Mouse (Mus musculus): ENCODE results near the gene Gm38431. TPM values are rescaled to one million over a fixed set of nuclear protein-coding genes. Genes with fewer than 3 reads are reported as not detected.
A peak's percentile ranks its signal among the peaks of the same experiment; 100 is the strongest.

The Gm38431 gene
- polyA plus RNA-seq, 1 experiment from 2014 or later: 1.0 TPM

GRCm38 (mm10) chr9:21025258-21025810, 66.5 kb downstream of the Gm38431 start:
- no peak overlapping the region for H3K27ac ChIP-seq
- no peaks in the 10 kb centered on the region for H3K36me3 ChIP-seq
- H3K27me3 ChIP-seq (replicated peaks): peaks cover 11% of the 10 kb centered on the region
- 51% methylated on average over 19 of the region's 19 CpGs for WGBS
- no peaks in the 10 kb centered on the region for H3K9me3 ChIP-seq
- no peak; the same call in 1 of the 2 replicates for ATAC-seq
- H3K9ac ChIP-seq: no peak overlapping the region
- H3K4me2 ChIP-seq (replicated peaks): 0 out of 2 replicates have a peak overlapping the region, but pooled peaks have one; percentile 2
- no peak overlapping the region for H3K4me3 ChIP-seq (replicated peaks)
- H3K4me1 ChIP-seq (replicated peaks): peaks cover 13% of the 10 kb centered on the region

- no peak overlapping the region for H3K4me2 ChIP-seq (replicated peaks)
- H3K9me3 ChIP-seq: no peaks in the 10 kb centered on the region
- H3K36me3 ChIP-seq: no peaks in the 10 kb centered on the region
- H3K27ac ChIP-seq: no peak overlapping the region
- no peaks in the 10 kb centered on the region for H3K27me3 ChIP-seq (replicated peaks)
- 78% methylated on average over 1 of the region's 1 CpGs for WGBS
- no peak overlapping the region for H3K4me3 ChIP-seq (replicated peaks)
- H3K9ac ChIP-seq: no peak overlapping the region
- no peaks in the 10 kb centered on the region for H3K4me1 ChIP-seq (replicated peaks)
- no peak for ATAC-seq
Measured at GRCm38 (mm10) chr9:21022726-21023125, 69.1 kb downstream of the Gm38431 start.

GRCm38 (mm10) chr9:21022288-21022687, 69.5 kb downstream of the Gm38431 start:
- Histone ChIP-seq H3K36me3 (no peaks in the 10 kb centered on the region), H3K9me3 (no peaks in the 10 kb centered on the region), H3K4me2 (replicated peaks) (no peak overlapping the region), H3K4me1 (replicated peaks) (no peaks in the 10 kb centered on the region), H3K27ac (no peak overlapping the region), H3K9ac (no peak overlapping the region), H3K27me3 (replicated peaks) (0 out of 2 replicates have a peak, but pooled peaks cover 2% of the 10 kb centered on the region), H3K4me3 (replicated peaks) (no peak overlapping the region)
- 54% methylated on average over 6 of the region's 6 CpGs for WGBS
- ATAC-seq: no peak

- 85% methylated on average over 3 of the region's 3 CpGs for WGBS
- no peak for ATAC-seq
- H3K4me3 ChIP-seq (replicated peaks): no peak overlapping the region
- H3K4me1 ChIP-seq (replicated peaks): peaks cover 6% of the 10 kb centered on the region; the same call in 1 of the 2 replicates
- peaks cover 8% of the 10 kb centered on the region; the same call in 1 of the 2 replicates for H3K27me3 ChIP-seq (replicated peaks)
- no peak overlapping the region for H3K9ac ChIP-seq
- H3K4me2 ChIP-seq (replicated peaks): no peak overlapping the region
- no peak overlapping the region for H3K27ac ChIP-seq
- H3K9me3 ChIP-seq: no peaks in the 10 kb centered on the region
- no peaks in the 10 kb centered on the region for H3K36me3 ChIP-seq
Measured at GRCm38 (mm10) chr9:21021363-21021762, 70.4 kb downstream of the Gm38431 start.

GRCm38 (mm10) chr9:21018600-21018999, 73.2 kb downstream of the Gm38431 start:
- ATAC-seq: no peak
- Histone ChIP-seq H3K27me3 (replicated peaks) (peaks cover 15% of the 10 kb centered on the region), H3K27ac (no peak overlapping the region), H3K4me2 (replicated peaks) (no peak overlapping the region), H3K36me3 (no peaks in the 10 kb centered on the region), H3K4me1 (replicated peaks) (peaks cover 23% of the 10 kb centered on the region), H3K9me3 (no peaks in the 10 kb centered on the region), H3K4me3 (replicated peaks) (no peak overlapping the region), H3K9ac (no peak overlapping the region)
- whole genome bisulfite sequencing: 62% methylated on average over 2 of the region's 2 CpGs

MicroRNAs within 50 kb of the gene (microRNA counts, 519-probe panel; counts per million panel counts)
- microRNA mmu-miR-1900: 2,803 counts per million, percentile 72 among the panel's probes with 10 or more counts

Other genes starting within 250 kb of the Gm38431 start
- 15.0 and 19.8 TPM in 2 replicates for gene A230050P20Rik, start 223.4 kb downstream of the Gm38431 start, polyA plus RNA-seq (2015; fragmentation: Nextera tagmentation; extraction: Ambion mirVana)
- gene Angptl6, start 212.3 kb downstream of the Gm38431 start, polyA plus RNA-seq (2015; fragmentation: Nextera tagmentation; extraction: Ambion mirVana): 8.3 and 10.7 TPM in 2 replicates
- 91.6 and 95.5 TPM in 2 replicates for gene Ppan, start 203.8 kb downstream of the Gm38431 start, polyA plus RNA-seq (2015; fragmentation: Nextera tagmentation; extraction: Ambion mirVana)
- gene Eif3g, start 193.4 kb downstream of the Gm38431 start, polyA plus RNA-seq (2015; fragmentation: Nextera tagmentation; extraction: Ambion mirVana): 292 and 319 TPM in 2 replicates
- 72.5 and 73.4 TPM in 2 replicates for gene Dnmt1, start 132.1 kb downstream of the Gm38431 start, polyA plus RNA-seq (2015; fragmentation: Nextera tagmentation; extraction: Ambion mirVana)
- gene S1pr2, start 115.2 kb downstream of the Gm38431 start, polyA plus RNA-seq (2015; fragmentation: Nextera tagmentation; extraction: Ambion mirVana): 29.2 and 30.4 TPM in 2 replicates
- gene Mrpl4, start 89.3 kb downstream of the Gm38431 start, polyA plus RNA-seq (2015; fragmentation: Nextera tagmentation; extraction: Ambion mirVana): 145 and 159 TPM in 2 replicates
- 12.6 and 12.8 TPM in 2 replicates for gene Icam1, start 76.0 kb downstream of the Gm38431 start, polyA plus RNA-seq (2015; fragmentation: Nextera tagmentation; extraction: Ambion mirVana)
- gene Icam4, start 62.6 kb downstream of the Gm38431 start, polyA plus RNA-seq (2015; fragmentation: Nextera tagmentation; extraction: Ambion mirVana): 2.9 and 3.0 TPM in 2 replicates
- 0.06 and 0.16 TPM in 2 replicates for gene Icam5, start 59.9 kb downstream of the Gm38431 start, polyA plus RNA-seq (2015; fragmentation: Nextera tagmentation; extraction: Ambion mirVana)
- gene Zglp1, start 24.9 kb downstream of the Gm38431 start, polyA plus RNA-seq (2015; fragmentation: Nextera tagmentation; extraction: Ambion mirVana): 1.0 and 1.1 TPM in 2 replicates
- gene Gm49373, start 18.9 kb downstream of the Gm38431 start, polyA plus RNA-seq (2015; fragmentation: Nextera tagmentation; extraction: Ambion mirVana): 0.40 and 0.59 TPM in 2 replicates
- gene Fdx1l, start 18.4 kb downstream of the Gm38431 start, polyA plus RNA-seq (2015; fragmentation: Nextera tagmentation; extraction: Ambion mirVana): 57.3 and 68.2 TPM in 2 replicates
- gene Raver1, start within 50 bp of the Gm38431 start, polyA plus RNA-seq (2015; fragmentation: Nextera tagmentation; extraction: Ambion mirVana): 64.5 and 66.5 TPM in 2 replicates
- 13.6 and 15.7 TPM in 2 replicates for gene Tyk2, start 39.2 kb upstream of the Gm38431 start, polyA plus RNA-seq (2015; fragmentation: Nextera tagmentation; extraction: Ambion mirVana)
- 276 and 280 TPM in 2 replicates for gene Cdc37, start 58.0 kb upstream of the Gm38431 start, polyA plus RNA-seq (2015; fragmentation: Nextera tagmentation; extraction: Ambion mirVana)
- gene Pde4a, start 73.7 kb upstream of the Gm38431 start, polyA plus RNA-seq (2015; fragmentation: Nextera tagmentation; extraction: Ambion mirVana): 6.0 and 6.8 TPM in 2 replicates
- gene Keap1, start 147.4 kb upstream of the Gm38431 start, polyA plus RNA-seq (2015; fragmentation: Nextera tagmentation; extraction: Ambion mirVana): 55.8 and 59.8 TPM in 2 replicates
- not detected in 2 replicates for gene S1pr5, start 156.4 kb upstream of the Gm38431 start, polyA plus RNA-seq (2015; fragmentation: Nextera tagmentation; extraction: Ambion mirVana)
- gene Atg4d, start 173.3 kb upstream of the Gm38431 start, polyA plus RNA-seq (2015; fragmentation: Nextera tagmentation; extraction: Ambion mirVana): 50.0 and 55.1 TPM in 2 replicates
- 11.1 and 15.4 TPM in 2 replicates for gene Kri1, start 196.0 kb upstream of the Gm38431 start, polyA plus RNA-seq (2015; fragmentation: Nextera tagmentation; extraction: Ambion mirVana)
- 38.4 and 42.1 TPM in 2 replicates for gene Cdkn2d, start 199.4 kb upstream of the Gm38431 start, polyA plus RNA-seq (2015; fragmentation: Nextera tagmentation; extraction: Ambion mirVana)
- 106 and 115 TPM in 2 replicates for gene Ap1m2, start 220.3 kb upstream of the Gm38431 start, polyA plus RNA-seq (2015; fragmentation: Nextera tagmentation; extraction: Ambion mirVana)
- gene Slc44a2, start 228.7 kb upstream of the Gm38431 start, polyA plus RNA-seq (2015; fragmentation: Nextera tagmentation; extraction: Ambion mirVana): 48.1 and 52.0 TPM in 2 replicates

Data from intestine, embryonic 15.5 days (tissue).